Mouse (Mus musculus): Measurements from ENCODE around the gene Trp63.

DNA sequence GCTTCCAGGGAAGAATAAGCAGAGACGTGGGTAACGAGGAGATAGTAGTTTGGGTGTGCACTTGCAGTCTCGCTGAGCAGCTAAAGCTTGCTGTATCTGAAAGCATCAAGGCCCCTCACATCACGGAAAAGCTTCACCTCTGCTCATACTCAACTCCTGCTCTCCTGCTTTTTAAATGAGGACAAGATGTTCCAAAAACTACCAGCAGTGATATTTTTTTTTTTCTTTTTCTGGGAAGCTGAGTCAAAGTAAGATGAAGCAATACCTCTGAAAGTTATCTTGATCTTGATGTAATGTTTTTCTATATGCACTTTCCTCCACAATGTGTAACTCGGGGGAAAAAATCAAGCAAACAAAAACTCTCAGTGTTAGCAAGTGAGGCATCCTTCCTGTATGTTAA lies 102.9 kb downstream of the Trp63 start:
- TF ChIP-seq MAZ (IDR thresholded peaks at IDR 0.05; ENCODE audit: low read depth, low read length), result no peak
- no peak for TF ChIP-seq NRF1 (IDR thresholded peaks at IDR 0.05; ENCODE audit: insufficient read depth, low read depth, low read length, poor library complexity, severe bottlenecking)
- no peak for TF ChIP-seq CTCF (IDR thresholded peaks at IDR 0.05 in 2 of 3, conservative IDR thresholded peaks at IDR 0.05 in 1 of 3; ENCODE audit: control insufficient read depth in 1 of 3, insufficient read depth in 1 of 3, low read depth in 2 of 3, low read length in 3 of 3, poor library complexity in 1 of 3, severe bottlenecking in 1 of 3)
- TF ChIP-seq GATA1 (IDR thresholded peaks at IDR 0.05; ENCODE audit: low read depth, low read length), result no peak
